Mouse (Mus musculus): Measurements from ENCODE around the gene Cd300lg. TPM values are rescaled to one million over a fixed set of nuclear protein-coding genes. Genes with fewer than 3 reads are reported as not detected.

The Cd300lg gene
- polyA plus RNA-seq, 1 experiment, result not detected

DNA sequence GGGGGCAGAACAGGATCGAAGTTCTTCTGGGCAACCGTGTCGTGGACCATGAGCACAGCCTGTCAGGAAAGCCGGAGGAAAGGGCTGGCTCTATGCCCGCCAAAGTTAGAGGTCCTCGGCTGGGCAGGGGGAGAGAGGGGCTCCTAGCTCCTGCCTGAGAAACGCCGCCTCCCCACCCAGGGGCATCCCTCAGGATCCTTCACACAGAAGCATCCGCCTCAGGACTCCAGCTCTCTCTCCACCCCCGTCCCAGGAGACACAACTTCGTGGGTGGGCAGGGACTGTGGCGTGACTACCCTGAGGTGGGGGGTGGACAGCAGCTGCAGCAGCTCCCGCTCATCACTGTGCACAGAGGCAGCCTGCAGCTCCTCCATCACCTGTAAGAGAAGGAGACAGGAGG is 17.9 kb upstream of the Cd300lg start:
- Histone ChIP-seq H3K27me3 (ENCODE audit: control insufficient read depth, insufficient read depth, insufficient read length) (no peaks in the 10 kb centered on the region), H3K4me3 (no peak overlapping the region), H3K79me2 (ENCODE audit: control insufficient read depth, insufficient read depth) (no peaks in the 10 kb centered on the region), H3K36me3 (ENCODE audit: control insufficient read depth, insufficient read depth) (no peaks in the 10 kb centered on the region), H3K4me2 (ENCODE audit: low read depth) (peak overlapping the region; percentile 6), H3ac (ENCODE audit: control insufficient read depth, insufficient read length) (no peak overlapping the region)
- TF ChIP-seq CEBPB (IDR thresholded peaks at IDR 0.05; ENCODE audit: insufficient read depth, poor library complexity, severe bottlenecking) (no peak), TCF12 (IDR thresholded peaks at IDR 0.05; ENCODE audit: insufficient read depth, poor library complexity, severe bottlenecking) (no peak), MAX (IDR thresholded peaks at IDR 0.05; ENCODE audit: low read depth) (no peak), SRF (IDR thresholded peaks at IDR 0.05; ENCODE audit: control insufficient read depth, insufficient read length, low read depth) (no peak), POLR2AphosphoS2 (IDR thresholded peaks at IDR 0.05; ENCODE audit: insufficient read length, low read depth) (no peak), TCF3 (IDR thresholded peaks at IDR 0.05; ENCODE audit: insufficient read length, low read depth) (no peak), REST (IDR thresholded peaks at IDR 0.05; ENCODE audit: insufficient read depth, insufficient read length) (no peak), USF1 (IDR thresholded peaks at IDR 0.05; ENCODE audit: low read depth) (no peak), POLR2A (IDR thresholded peaks at IDR 0.05; ENCODE audit: insufficient read length, low read depth) (no peak), MYOG (IDR thresholded peaks at IDR 0.05; ENCODE audit: control insufficient read depth in 1 of 3, insufficient read depth in 1 of 3, insufficient read length in 2 of 3, low read depth in 2 of 3) (peak in 2 of 3 experiments; percentile 36 to 56), E2F4 (IDR thresholded peaks at IDR 0.05; ENCODE audit: insufficient read depth) (no peak), MYOD1 (IDR thresholded peaks at IDR 0.05; ENCODE audit: control insufficient read depth in 1 of 3, insufficient read length in 2 of 3, low read depth in 2 of 3) (peak in 2 of 3 experiments; percentile 67 to 91)

DNA sequence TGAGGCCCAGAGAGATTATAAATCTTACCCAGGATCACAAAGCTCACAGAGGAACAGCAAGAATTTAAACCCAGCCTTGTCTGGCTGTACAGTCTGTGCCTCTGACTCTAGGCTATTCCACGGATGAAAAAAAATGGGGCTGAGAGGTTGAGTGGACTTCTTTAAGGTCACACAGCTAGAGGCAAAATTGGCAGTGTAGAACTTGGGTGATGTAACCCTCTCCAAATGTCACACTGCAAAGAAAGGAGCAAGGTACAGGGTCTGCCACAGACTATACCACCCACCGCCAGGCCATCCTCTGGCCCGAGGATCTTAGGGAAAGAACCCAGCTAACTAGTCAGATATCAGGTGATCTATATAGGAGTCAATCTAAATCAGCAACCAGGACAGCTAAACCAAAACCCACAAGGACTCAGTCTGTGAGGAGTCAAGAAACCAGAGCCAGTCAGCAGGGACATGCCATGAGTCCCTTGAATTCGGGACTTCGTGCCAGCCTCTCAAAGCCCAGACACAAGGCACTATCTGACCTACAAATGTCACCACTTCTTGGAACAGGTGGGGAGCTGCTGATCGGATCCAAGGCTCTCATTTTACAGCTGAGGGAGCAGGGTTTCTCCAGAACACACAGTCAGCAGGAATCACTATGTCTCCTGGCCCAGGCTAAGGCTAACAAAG is 17.1 kb upstream of the Cd300lg start:
- TF ChIP-seq MYOG (IDR thresholded peaks at IDR 0.05; ENCODE audit: control insufficient read depth in 1 of 3, insufficient read depth in 1 of 3, insufficient read length in 2 of 3, low read depth in 2 of 3), result no peak
- TF ChIP-seq SRF (IDR thresholded peaks at IDR 0.05; ENCODE audit: control insufficient read depth, insufficient read length, low read depth), result no peak
- no peak for TF ChIP-seq USF1 (IDR thresholded peaks at IDR 0.05; ENCODE audit: low read depth)
- TF ChIP-seq MYOD1 (IDR thresholded peaks at IDR 0.05; ENCODE audit: control insufficient read depth in 1 of 3, insufficient read length in 2 of 3, low read depth in 2 of 3), result peak in 2 of 3 experiments; percentile 18 to 67
- TF ChIP-seq POLR2AphosphoS2 (IDR thresholded peaks at IDR 0.05; ENCODE audit: insufficient read length, low read depth), result no peak
- TF ChIP-seq CEBPB (IDR thresholded peaks at IDR 0.05; ENCODE audit: insufficient read depth, poor library complexity, severe bottlenecking), result no peak
- no peak for TF ChIP-seq POLR2A (IDR thresholded peaks at IDR 0.05; ENCODE audit: insufficient read length, low read depth)
- Histone ChIP-seq H3K79me2 (ENCODE audit: control insufficient read depth, insufficient read depth) (no peaks in the 10 kb centered on the region), H3K4me2 (ENCODE audit: low read depth) (peak overlapping the region; percentile 32), H3K4me3 (no peak overlapping the region), H3ac (ENCODE audit: control insufficient read depth, insufficient read length) (no peak overlapping the region), H3K27me3 (ENCODE audit: control insufficient read depth, insufficient read depth, insufficient read length) (peaks cover 3% of the 10 kb centered on the region), H3K36me3 (ENCODE audit: control insufficient read depth, insufficient read depth) (no peaks in the 10 kb centered on the region)

DNA sequence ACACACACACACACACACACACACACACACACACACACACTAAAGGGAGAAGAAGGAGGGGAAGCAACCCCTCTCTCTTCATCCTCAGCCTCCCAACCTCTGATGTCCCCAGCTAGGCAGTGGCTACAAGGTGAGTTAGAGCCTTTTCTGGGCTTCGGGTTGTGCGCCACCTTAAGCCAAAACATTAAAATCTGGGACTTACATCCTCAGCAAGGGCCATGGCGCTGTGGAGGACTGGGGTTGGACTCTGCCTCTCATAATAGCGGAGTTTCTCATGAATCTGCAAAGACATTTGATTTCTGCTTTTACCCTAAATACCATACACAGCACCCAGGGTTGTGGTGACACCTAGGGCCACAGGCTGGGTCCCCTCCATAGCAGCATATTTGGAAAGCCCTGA is 16.4 kb upstream of the Cd300lg start:
- H3K36me3 ChIP-seq (ENCODE audit: control insufficient read depth, insufficient read depth), result no peaks in the 10 kb centered on the region
- no peak for TF ChIP-seq TCF12 (IDR thresholded peaks at IDR 0.05; ENCODE audit: insufficient read depth, poor library complexity, severe bottlenecking)
- no peak for TF ChIP-seq SRF (IDR thresholded peaks at IDR 0.05; ENCODE audit: control insufficient read depth, insufficient read length, low read depth)
- H3K79me2 ChIP-seq (ENCODE audit: control insufficient read depth, insufficient read depth), result no peaks in the 10 kb centered on the region
- H3K4me2 ChIP-seq (ENCODE audit: low read depth), result peak overlapping the region; percentile 2
- H3K27me3 ChIP-seq (ENCODE audit: control insufficient read depth, insufficient read depth, insufficient read length), result peaks cover 6% of the 10 kb centered on the region
- no peak overlapping the region for H3K4me3 ChIP-seq
- no peak overlapping the region for H3ac ChIP-seq (ENCODE audit: control insufficient read depth, insufficient read length)

DNA sequence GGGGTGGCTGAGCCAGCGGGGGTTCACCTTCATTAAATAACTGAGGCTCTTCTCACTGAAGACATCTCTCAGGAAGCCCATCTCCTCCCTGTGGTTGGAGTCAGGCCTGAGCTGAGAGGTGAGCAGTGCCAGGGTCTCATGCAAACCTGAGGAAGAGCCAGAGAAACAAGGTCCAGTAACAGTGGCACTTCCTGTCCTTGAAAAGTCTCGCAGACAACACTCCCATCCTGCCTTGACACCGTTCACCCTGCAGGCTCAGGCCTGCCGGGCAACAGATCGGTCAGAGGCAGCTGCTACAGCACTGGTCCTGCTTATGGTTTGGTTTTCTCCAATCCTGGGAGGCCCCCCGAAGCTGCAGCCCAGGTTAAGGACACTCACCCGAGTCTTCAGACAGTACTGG is 16.0 kb upstream of the Cd300lg start:
- Histone ChIP-seq H3K79me2 (ENCODE audit: control insufficient read depth, insufficient read depth) (no peaks in the 10 kb centered on the region), H3K4me2 (ENCODE audit: low read depth) (no peak overlapping the region), H3K4me3 (no peak overlapping the region), H3K27me3 (ENCODE audit: control insufficient read depth, insufficient read depth, insufficient read length) (peaks cover 11% of the 10 kb centered on the region), H3ac (ENCODE audit: control insufficient read depth, insufficient read length) (no peak overlapping the region), H3K36me3 (ENCODE audit: control insufficient read depth, insufficient read depth) (no peaks in the 10 kb centered on the region)
- TF ChIP-seq SRF (IDR thresholded peaks at IDR 0.05; ENCODE audit: control insufficient read depth, insufficient read length, low read depth) (no peak), REST (IDR thresholded peaks at IDR 0.05; ENCODE audit: insufficient read depth, insufficient read length) (no peak), CEBPB (IDR thresholded peaks at IDR 0.05; ENCODE audit: insufficient read depth, poor library complexity, severe bottlenecking) (no peak), E2F4 (IDR thresholded peaks at IDR 0.05; ENCODE audit: insufficient read depth) (no peak), USF1 (IDR thresholded peaks at IDR 0.05; ENCODE audit: low read depth) (no peak), MAX (IDR thresholded peaks at IDR 0.05; ENCODE audit: low read depth) (no peak), POLR2A (IDR thresholded peaks at IDR 0.05; ENCODE audit: insufficient read length, low read depth) (no peak), POLR2AphosphoS2 (IDR thresholded peaks at IDR 0.05; ENCODE audit: insufficient read length, low read depth) (no peak), MYOD1 (IDR thresholded peaks at IDR 0.05; ENCODE audit: control insufficient read depth in 1 of 3, insufficient read length in 2 of 3, low read depth in 2 of 3) (no peak), MYOG (IDR thresholded peaks at IDR 0.05; ENCODE audit: control insufficient read depth in 1 of 3, insufficient read depth in 1 of 3, insufficient read length in 2 of 3, low read depth in 2 of 3) (no peak), TCF12 (IDR thresholded peaks at IDR 0.05; ENCODE audit: insufficient read depth, poor library complexity, severe bottlenecking) (no peak), TCF3 (IDR thresholded peaks at IDR 0.05; ENCODE audit: insufficient read length, low read depth) (no peak)

All from myocyte (in vitro differentiated cells).